ENCODE assay signal across 32 mouse cellular contexts in the genomic region with DNA sequence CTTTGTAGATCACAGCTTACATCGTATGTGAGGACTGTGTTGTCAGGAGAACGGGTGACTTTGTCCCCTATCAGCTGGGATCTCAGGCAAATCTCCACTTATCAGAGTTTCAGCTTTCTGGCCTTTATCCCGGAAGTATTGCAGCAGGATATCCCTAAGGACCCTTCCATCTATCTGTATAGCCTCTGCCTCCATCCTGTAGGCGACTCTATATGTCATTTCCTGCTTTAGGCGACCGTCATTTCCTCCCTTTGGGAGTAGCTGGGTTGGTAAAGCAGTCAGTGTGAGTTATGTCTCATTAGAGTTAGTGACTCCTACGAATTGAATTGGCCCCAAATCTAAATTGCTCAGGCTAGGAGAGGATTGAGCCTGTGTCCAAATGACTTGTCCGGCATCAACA. TPM values are rescaled to one million over a fixed set of nuclear protein-coding genes. Genes with fewer than 3 reads are reported as not detected.
DNase-seq lines count a peak whose midpoint lies in the region; ATAC-seq and TF ChIP-seq lines count a peak whose summit lies in the region.
"Had no signal": no experiment of that assay in that cellular context is flagged by ENCODE, and none has a peak within 500 bp of the region (broad histone marks: within the 10 kb centered on the region; RNA-seq: fewer than 3 reads in every experiment).

No protein-coding gene starts in this region.

- no peak overlapping the region for H3K4me3 ChIP-seq in gastrocnemius, adult 2 months
- no peak overlapping the region for H3K4me3 ChIP-seq in lung, postnatal 0 days (ENCODE audit: low read depth, low read length)
- H3K4me3 ChIP-seq in brown adipose tissue, adult 24 weeks (ENCODE audit: insufficient read depth, low read depth, low read length) = no peak overlapping the region
- no peak overlapping the region for H3K4me3 ChIP-seq in layer of hippocampus, adult 2 months
- no peak overlapping the region for H3K4me3 ChIP-seq in hindbrain, embryonic 16.5 days (ENCODE audit: low read length)
- H3K4me3 ChIP-seq: embryonic facial prominence, embryonic 12.5 days; hindbrain, embryonic 10.5 days; hindbrain, embryonic 15.5 days; midbrain, embryonic 10.5 days; midbrain, embryonic 15.5 days; neural tube, embryonic 12.5 days had no signal

- ATAC-seq in lung, postnatal 0 days = peak; percentile 43
- ATAC-seq in hindbrain, embryonic 16.5 days = no peak
- ATAC-seq: forebrain, embryonic 14.5 days; intestine, embryonic 16.5 days; midbrain, embryonic 15.5 days had no signal

- no peak for DNase-seq in gastrocnemius, adult 2 months
- no peak for DNase-seq in gastrocnemius, adult 18-20 months (ENCODE audit: low spot score)
- DNase-seq in lung, postnatal 0 days (ENCODE audit: low spot score) = peak; percentile 35
- no peak for DNase-seq in lung, postnatal 14 days
- DNase-seq in layer of hippocampus, adult 2 months (ENCODE audit: low spot score in 2 of 2) = no peak
- DNase-seq: adrenal gland, adult 8-10 months; cerebellum, adult 11-12 months; cerebellum, adult 9-11 months; embryo, embryonic 11 days; gastrocnemius, postnatal 36 days; heart, adult 18-20 months; heart, postnatal 10 days; kidney, adult 8-10 months; kidney, postnatal 4 days; layer of hippocampus, adult 9-11 months; liver; lung, adult 2 months; right cerebral cortex, postnatal 4 days; thymus, adult 2 months had no signal

- no peak for TF ChIP-seq CTCF in gastrocnemius, adult 2 months (IDR thresholded peaks at IDR 0.05)
- no peak for TF ChIP-seq CTCF in lung, postnatal 0 days (IDR thresholded peaks at IDR 0.05)
- no peak for TF ChIP-seq CTCF in layer of hippocampus, adult 2 months (conservative IDR thresholded peaks at IDR 0.05)

- H3K27me3 ChIP-seq in lung, postnatal 0 days (replicated peaks; ENCODE audit: insufficient read depth, low read length) = no peaks in the 10 kb centered on the region
- no peaks in the 10 kb centered on the region for H3K27me3 ChIP-seq in hindbrain, embryonic 16.5 days (replicated peaks; ENCODE audit: control insufficient read depth, insufficient read depth, low read length)
- H3K27me3 ChIP-seq: embryonic facial prominence, embryonic 12.5 days; hindbrain, embryonic 15.5 days; midbrain, embryonic 15.5 days; neural tube, embryonic 12.5 days had no signal

- H3K4me2 ChIP-seq in lung, postnatal 0 days (replicated peaks; ENCODE audit: low read depth, low read length) = no peak overlapping the region
- no peak overlapping the region for H3K4me2 ChIP-seq in hindbrain, embryonic 16.5 days (ENCODE audit: low read length)
- H3K4me2 ChIP-seq: embryonic facial prominence, embryonic 12.5 days; hindbrain, embryonic 15.5 days; midbrain, embryonic 15.5 days; neural tube, embryonic 12.5 days had no signal

- no peaks in the 10 kb centered on the region for H3K36me3 ChIP-seq in lung, postnatal 0 days (ENCODE audit: insufficient read depth, low read length)
- H3K36me3 ChIP-seq in hindbrain, embryonic 16.5 days (ENCODE audit: control insufficient read depth, insufficient read depth, low read length) = no peaks in the 10 kb centered on the region
- H3K36me3 ChIP-seq: embryonic facial prominence, embryonic 12.5 days; hindbrain, embryonic 10.5 days; hindbrain, embryonic 15.5 days; midbrain, embryonic 10.5 days; midbrain, embryonic 15.5 days; neural tube, embryonic 12.5 days had no signal

- no peak overlapping the region for H3K9ac ChIP-seq in lung, postnatal 0 days (replicated peaks; ENCODE audit: low read depth)
- no peak overlapping the region for H3K9ac ChIP-seq in hindbrain, embryonic 16.5 days (ENCODE audit: low read depth, low read length)
- H3K9ac ChIP-seq: embryonic facial prominence, embryonic 12.5 days; hindbrain, embryonic 15.5 days; liver, embryonic 14.5 days; midbrain, embryonic 15.5 days; neural tube, embryonic 12.5 days had no signal

- TF ChIP-seq EP300 in lung, postnatal 0 days (IDR thresholded peaks at IDR 0.05) = peak; percentile 77

- H3K4me1 ChIP-seq in lung, postnatal 0 days (ENCODE audit: insufficient read depth, low read depth, low read length) = peaks cover 8% of the 10 kb centered on the region; the same call in 1 of the 2 replicates
- H3K4me1 ChIP-seq in brown adipose tissue, adult 24 weeks (ENCODE audit: control insufficient read depth, insufficient read depth, insufficient read length, low read length) = peaks cover 43% of the 10 kb centered on the region
- H3K4me1 ChIP-seq in hindbrain, embryonic 16.5 days (ENCODE audit: control insufficient read depth, insufficient read depth, low read depth, low read length) = no peaks in the 10 kb centered on the region
- H3K4me1 ChIP-seq: midbrain, embryonic 15.5 days; neural tube, embryonic 12.5 days had no signal

- H3K9me3 ChIP-seq in lung, postnatal 0 days (ENCODE audit: low read length) = no peaks in the 10 kb centered on the region
- H3K9me3 ChIP-seq in hindbrain, embryonic 16.5 days (ENCODE audit: control insufficient read depth, low read length) = no peaks in the 10 kb centered on the region
- H3K9me3 ChIP-seq: embryonic facial prominence, embryonic 12.5 days; hindbrain, embryonic 10.5 days; hindbrain, embryonic 15.5 days; midbrain, embryonic 10.5 days; midbrain, embryonic 15.5 days; neural tube, embryonic 12.5 days had no signal

- intact Hi-C loops in gastrocnemius, adult 2 months (cut with DNase I) = no loop called here

- 60% methylated on average over 8 of the region's 8 CpGs for WGBS in lung, postnatal 0 days
- WGBS in hindbrain, embryonic 16.5 days = 81% methylated on average over 8 of the region's 8 CpGs

- H3K27ac ChIP-seq in gastrocnemius, adult 2 months = peak overlapping the region; percentile 24; the same call in 1 of the 2 replicates
- H3K27ac ChIP-seq in lung, postnatal 0 days (ENCODE audit: low read length) = no peak overlapping the region
- H3K27ac ChIP-seq in brown adipose tissue, adult 24 weeks (replicated peaks; ENCODE audit: low read depth, low read length) = peak overlapping the region; percentile 6
- H3K27ac ChIP-seq in layer of hippocampus, adult 2 months = no peak overlapping the region
- H3K27ac ChIP-seq in hindbrain, embryonic 16.5 days (ENCODE audit: low read depth, low read length) = no peak overlapping the region
- H3K27ac ChIP-seq: embryonic facial prominence, embryonic 12.5 days; hindbrain, embryonic 10.5 days; hindbrain, embryonic 15.5 days; kidney, postnatal 0 days; liver, embryonic 14.5 days; midbrain, embryonic 10.5 days; midbrain, embryonic 15.5 days; neural tube, embryonic 12.5 days had no signal

RNA-seq across cellular contexts. Expression of a gene that starts 10.6 kb away (rescaled TPM):
- total RNA-seq in gastrocnemius, adult 2 months (2021) = 1 to 10 TPM; 5.5 to 7.6 TPM
- total RNA-seq in gastrocnemius, adult 18-20 months (2021) = 1 to 10 TPM; 4.4 to 5.0 TPM
- polyA plus RNA-seq in lung, postnatal 0 days (2015; fragmentation: Nextera tagmentation; extraction: Ambion mirVana) = 20.0 and 20.9 TPM in 2 replicates
- 2.7 and 7.3 TPM in 2 replicates for polyA plus RNA-seq in brown adipose tissue, adult 24 weeks (2012; ENCODE audit: insufficient read depth, insufficient read length, missing spikeins)
- 1 to 10 TPM; 3.2 to 3.7 TPM for total RNA-seq in layer of hippocampus, adult 2 months (2021)
- 6.4 and 6.9 TPM in 2 replicates for polyA plus RNA-seq in hindbrain, embryonic 16.5 days (2015; fragmentation: Nextera tagmentation; extraction: Ambion mirVana)

RNA-seq across cellular contexts. Expression of a gene that starts 49.0 kb away (rescaled TPM):
- total RNA-seq in gastrocnemius, adult 2 months (2021) = under 1 TPM; 0.26 to 0.50 TPM
- total RNA-seq in gastrocnemius, adult 18-20 months (2021) = under 1 TPM; 0.11 to 0.74 TPM
- 19.3 and 19.4 TPM in 2 replicates for polyA plus RNA-seq in lung, postnatal 0 days (2015; fragmentation: Nextera tagmentation; extraction: Ambion mirVana)
- 0.55 TPM in 1 of 2 replicates, not detected in the other for polyA plus RNA-seq in brown adipose tissue, adult 24 weeks (2012; ENCODE audit: insufficient read depth, insufficient read length, missing spikeins)
- total RNA-seq in layer of hippocampus, adult 2 months (2021) = not detected
- polyA plus RNA-seq in hindbrain, embryonic 16.5 days (2015; fragmentation: Nextera tagmentation; extraction: Ambion mirVana) = 0.21 and 0.40 TPM in 2 replicates
- total RNA-seq: megakaryocyte progenitor cell, adult 5-6 weeks had no signal

Comparison
In these comparisons a context has a peak if more than half of its experiments do, and no peak if none do; other contexts are left out.
1. H3K27ac ChIP-seq: peak in gastrocnemius, adult 2 months (single experiment) and brown adipose tissue, adult 24 weeks (single experiment); none in lung, postnatal 0 days (single experiment), layer of hippocampus, adult 2 months (single experiment) and hindbrain, embryonic 16.5 days (single experiment).